8 mouse cellular contexts compared by ENCODE assay signal in the genomic region with DNA sequence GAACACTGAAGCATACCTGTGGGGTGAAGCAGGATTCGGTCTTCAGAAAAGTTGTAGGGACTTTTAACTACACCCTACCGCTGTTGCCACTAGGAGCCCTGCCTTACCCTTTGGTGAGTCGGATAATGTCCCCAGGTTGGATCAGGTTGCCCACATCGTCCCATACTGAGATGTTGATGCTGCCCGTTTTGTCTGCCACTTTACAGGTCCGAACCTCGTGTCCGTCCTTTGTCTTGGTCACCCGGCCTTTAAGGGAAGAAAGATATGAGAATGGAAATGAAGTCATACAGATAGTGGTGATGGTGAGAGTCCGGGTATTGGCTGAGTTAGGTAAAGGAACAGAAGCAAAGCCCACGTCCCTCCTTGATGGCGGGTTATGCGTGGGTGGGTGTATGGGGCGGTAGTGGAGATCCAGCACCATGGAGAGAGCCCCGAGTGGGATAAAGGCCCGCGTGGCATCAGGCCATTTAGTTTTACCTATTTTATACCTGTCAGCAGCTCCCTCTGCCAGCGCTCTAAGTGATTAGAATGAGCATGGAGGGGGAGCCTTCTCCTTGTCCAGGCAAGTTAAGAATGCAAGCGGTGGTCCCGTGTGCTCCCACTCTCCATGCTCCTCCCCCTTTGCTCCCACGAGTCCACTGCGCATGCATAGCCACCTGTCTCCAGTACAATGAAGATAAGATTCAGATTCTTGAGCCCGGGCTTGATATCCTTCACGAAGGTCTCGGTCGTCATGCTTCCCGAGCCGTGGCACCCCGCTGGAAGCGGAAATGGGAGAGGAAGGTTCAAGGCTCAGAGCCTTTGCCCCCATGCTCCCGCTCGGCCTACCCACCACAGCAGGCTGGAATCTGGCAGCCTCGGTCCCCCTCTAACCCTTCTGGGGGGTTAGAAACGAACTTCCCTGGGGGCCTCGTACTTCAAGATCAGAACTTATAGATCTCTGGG. TPM values are rescaled to one million over a fixed set of nuclear protein-coding genes. Genes with fewer than 3 reads are reported as not detected.
DNase-seq lines count a peak whose midpoint lies in the region; ATAC-seq and TF ChIP-seq lines count a peak whose summit lies in the region.

No protein-coding gene starts in this region.

- peak overlapping the region; percentile 86 for H3K9ac ChIP-seq in forebrain, embryonic 12.5 days
- H3K9ac ChIP-seq in lung, embryonic 15.5 days, result peak overlapping the region; percentile 66

- H3K4me3 ChIP-seq in kidney, adult 2 months (ENCODE audit: insufficient read depth, low read depth, low read length), result peak overlapping the region; percentile 94
- peak overlapping the region; percentile 93 for H3K4me3 ChIP-seq in forebrain, embryonic 12.5 days (replicated peaks)
- H3K4me3 ChIP-seq in lung, embryonic 15.5 days, result peak overlapping the region; percentile 89

- no peak for TF ChIP-seq POLR2A in kidney, adult 2 months (IDR thresholded peaks at IDR 0.05; ENCODE audit: low read depth, low read length)

- no peak for TF ChIP-seq CTCF in kidney, adult 2 months (conservative IDR thresholded peaks at IDR 0.05; ENCODE audit: insufficient read depth, insufficient read length, low read depth, low read length)

- peak overlapping the region; percentile 84 for H3K4me2 ChIP-seq in forebrain, embryonic 12.5 days
- peak overlapping the region; percentile 96 for H3K4me2 ChIP-seq in lung, embryonic 15.5 days

- no peaks in the 10 kb centered on the region for H3K27me3 ChIP-seq in kidney, adult 2 months (replicated peaks; ENCODE audit: control insufficient read depth, insufficient read depth, low read length)
- H3K27me3 ChIP-seq in forebrain, embryonic 12.5 days, result no peaks in the 10 kb centered on the region
- no peaks in the 10 kb centered on the region for H3K27me3 ChIP-seq in lung, embryonic 15.5 days

- H3K9me3 ChIP-seq in forebrain, embryonic 12.5 days, result no peaks in the 10 kb centered on the region
- H3K9me3 ChIP-seq in lung, embryonic 15.5 days, result no peaks in the 10 kb centered on the region

- peak; percentile 16; the same call in 1 of the 2 replicates for ATAC-seq in forebrain, embryonic 12.5 days (ENCODE audit: low FRiP score)
- no peak for ATAC-seq in lung, embryonic 15.5 days (ENCODE audit: borderline replicate concordance, extremely low read depth, low FRiP score, low TSS enrichment)

- peak; percentile 29 for DNase-seq in kidney, adult 2 months
- no peak for DNase-seq in kidney, adult 9 months
- DNase-seq in ZHBTc4 (ENCODE audit: low read depth, low spot score), result peak; percentile 64
- peak; percentile 29 to 61 for DNase-seq in kidney, postnatal 25 days
- peak; percentile 50 for DNase-seq in right cerebral cortex, postnatal 25 days
- DNase-seq in gastrocnemius, postnatal 25 days, result no peak

- H3K27ac ChIP-seq in kidney, adult 2 months (ENCODE audit: insufficient read depth, low read depth, low read length), result peak overlapping the region; percentile 18; the same call in 1 of the 2 replicates
- H3K27ac ChIP-seq in forebrain, embryonic 12.5 days, result peak overlapping the region; percentile 96
- H3K27ac ChIP-seq in lung, embryonic 15.5 days, result peak overlapping the region; percentile 60; the same call in 1 of the 2 replicates

- H3K4me1 ChIP-seq in kidney, adult 2 months (ENCODE audit: control insufficient read depth, insufficient read depth, low read length), result peaks cover 13% of the 10 kb centered on the region
- H3K4me1 ChIP-seq in forebrain, embryonic 12.5 days, result peaks cover 45% of the 10 kb centered on the region
- H3K4me1 ChIP-seq in lung, embryonic 15.5 days, result peaks cover 32% of the 10 kb centered on the region

- no peaks in the 10 kb centered on the region for H3K36me3 ChIP-seq in kidney, adult 2 months (ENCODE audit: control insufficient read depth, insufficient read depth, low read length)
- peaks cover 34% of the 10 kb centered on the region for H3K36me3 ChIP-seq in forebrain, embryonic 12.5 days (replicated peaks)
- peaks cover 8% of the 10 kb centered on the region; the same call in 1 of the 2 replicates for H3K36me3 ChIP-seq in lung, embryonic 15.5 days

- WGBS in kidney, adult 2 months, result 14% methylated on average over 35 of the region's 35 CpGs
- 18% methylated on average over 35 of the region's 35 CpGs for WGBS in forebrain, embryonic 12.5 days
- 16% methylated on average over 35 of the region's 35 CpGs for WGBS in lung, embryonic 15.5 days

RNA-seq across cellular contexts. Expression of a gene that starts 2.4 kb away (rescaled TPM):
- polyA plus RNA-seq in kidney, adult 2 months (2012; rRNA removed), result 33.2 and 37.8 TPM in 2 replicates
- polyA plus RNA-seq in forebrain, embryonic 12.5 days (2016; fragmentation: Nextera tagmentation; extraction: Ambion mirVana), result 141 and 155 TPM in 2 replicates
- 72.1 and 75.7 TPM in 2 replicates for polyA plus RNA-seq in lung, embryonic 15.5 days (2015; fragmentation: Nextera tagmentation; extraction: Ambion mirVana)
- 10 to 100 TPM; 44.7 to 47.9 TPM for total RNA-seq in gastrocnemius, postnatal 25 days (2021)

RNA-seq across cellular contexts. Expression of a gene that starts 2.6 kb away (rescaled TPM):
- polyA plus RNA-seq in kidney, adult 2 months (2012; rRNA removed), result 19.5 and 19.6 TPM in 2 replicates
- polyA plus RNA-seq in forebrain, embryonic 12.5 days (2016; fragmentation: Nextera tagmentation; extraction: Ambion mirVana), result 61.9 and 62.0 TPM in 2 replicates
- 39.8 and 42.1 TPM in 2 replicates for polyA plus RNA-seq in lung, embryonic 15.5 days (2015; fragmentation: Nextera tagmentation; extraction: Ambion mirVana)
- 10 to 100 TPM; 10.7 to 11.5 TPM for total RNA-seq in gastrocnemius, postnatal 25 days (2021)

RNA-seq across cellular contexts. Expression of a gene that starts 7.8 kb away (rescaled TPM):
- polyA plus RNA-seq in kidney, adult 2 months (2012; rRNA removed), result 114 and 137 TPM in 2 replicates
- not detected in 2 replicates for polyA plus RNA-seq in forebrain, embryonic 12.5 days (2016; fragmentation: Nextera tagmentation; extraction: Ambion mirVana)
- polyA plus RNA-seq in lung, embryonic 15.5 days (2015; fragmentation: Nextera tagmentation; extraction: Ambion mirVana), result 0.31 and 0.99 TPM in 2 replicates
- total RNA-seq in gastrocnemius, postnatal 25 days (2021), result not detected

RNA-seq across cellular contexts. Expression of a gene that starts 31.9 kb away (rescaled TPM):
- polyA plus RNA-seq in kidney, adult 2 months (2012; rRNA removed), result 21.5 and 22.5 TPM in 2 replicates
- polyA plus RNA-seq in forebrain, embryonic 12.5 days (2016; fragmentation: Nextera tagmentation; extraction: Ambion mirVana), result 11.3 and 13.9 TPM in 2 replicates
- polyA plus RNA-seq in lung, embryonic 15.5 days (2015; fragmentation: Nextera tagmentation; extraction: Ambion mirVana), result 13.0 and 14.9 TPM in 2 replicates
- total RNA-seq in gastrocnemius, postnatal 25 days (2021), result 10 to 100 TPM; 61.5 to 70.1 TPM

RNA-seq across cellular contexts. Expression of a gene that starts 40.1 kb away (rescaled TPM):
- 58.7 and 72.3 TPM in 2 replicates for polyA plus RNA-seq in kidney, adult 2 months (2012; rRNA removed)
- polyA plus RNA-seq in forebrain, embryonic 12.5 days (2016; fragmentation: Nextera tagmentation; extraction: Ambion mirVana), result 24.2 and 25.5 TPM in 2 replicates
- polyA plus RNA-seq in lung, embryonic 15.5 days (2015; fragmentation: Nextera tagmentation; extraction: Ambion mirVana), result 12.5 and 12.6 TPM in 2 replicates
- 100 to 1,000 TPM; 443 to 454 TPM for total RNA-seq in gastrocnemius, postnatal 25 days (2021)

Comparison
In these comparisons a context has a peak if more than half of its experiments do, and no peak if none do; other contexts are left out.
1. DNase-seq: peak in kidney, adult 2 months (single experiment), ZHBTc4 (single experiment), kidney, postnatal 25 days (2 of 2) and right cerebral cortex, postnatal 25 days (single experiment); none in kidney, adult 9 months (single experiment) and gastrocnemius, postnatal 25 days (single experiment).
2. H3K27ac ChIP-seq: peak in every context shown above with its lines; median percentile 96 in forebrain, embryonic 12.5 days; 60 in lung, embryonic 15.5 days; 18 in kidney, adult 2 months.
3. RNA of a gene that starts 7.8 kb away (polyA plus RNA-seq): 114 to 137 TPM in kidney, adult 2 months; 0.31 to 0.99 TPM in lung, embryonic 15.5 days and not detected in forebrain, embryonic 12.5 days; every median in the first group is over 10 times any median in the second.
4. Peak in every context shown above with its lines, with median percentiles within 50 percentile points of each other: H3K4me3 ChIP-seq.